Mouse (Mus musculus) cerebellum, postnatal 10 days (tissue): ENCODE data around the gene Dlgap1.

ENCODE experiments used
- DNase-seq, 2 experiments: peaks; one replicate each; pipeline ENCODE4 v3.0.0; 2021; ENCODE audit warnings: mixed read lengths in 2 of 2

Dlgap1 gene

DNA sequence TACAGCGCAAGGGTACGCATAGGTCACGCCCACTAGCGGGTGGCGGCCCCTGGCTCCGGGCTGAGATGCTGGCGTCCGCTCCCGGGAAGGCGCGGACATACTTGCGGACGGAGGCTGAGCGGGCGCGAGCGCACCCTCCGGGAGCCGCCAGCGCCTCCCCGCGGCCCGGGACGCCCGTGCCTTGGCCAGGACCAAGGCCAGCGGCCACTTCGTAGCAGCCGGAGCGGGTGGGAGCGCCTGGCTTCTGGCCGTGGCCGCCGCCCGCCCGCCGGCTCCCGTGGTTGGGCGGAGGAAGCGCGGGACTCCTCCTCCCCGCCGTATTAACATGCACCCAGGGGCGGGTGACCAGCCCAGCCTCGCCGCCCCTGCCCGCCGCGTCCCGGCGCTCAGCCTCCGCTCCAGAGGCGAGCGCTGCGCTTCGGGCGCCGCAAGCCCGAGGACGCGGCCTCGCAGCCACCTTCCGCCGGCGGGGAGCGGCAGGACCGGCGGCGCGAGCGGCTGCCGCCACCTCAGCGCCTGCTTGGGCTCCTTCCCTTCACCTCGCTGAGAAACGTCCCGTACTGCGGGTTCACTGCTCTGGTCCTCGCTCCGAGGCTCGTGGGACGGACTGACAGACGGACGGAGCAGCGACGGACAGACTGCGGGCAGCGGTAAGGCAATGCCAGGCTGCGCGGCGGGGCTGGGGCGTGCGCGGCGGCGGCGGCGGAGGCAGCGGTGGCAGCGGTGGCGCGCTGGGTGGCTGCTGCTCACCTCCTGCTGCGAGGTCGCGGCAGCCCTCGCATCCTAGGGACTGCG is at the start of gene Dlgap1:
Gene Dlgap1 (plus strand): TSS at position 53 of the 795 bp plus-strand sequence.
- peak; percentile 88 to 91 for DNase-seq

DNA sequence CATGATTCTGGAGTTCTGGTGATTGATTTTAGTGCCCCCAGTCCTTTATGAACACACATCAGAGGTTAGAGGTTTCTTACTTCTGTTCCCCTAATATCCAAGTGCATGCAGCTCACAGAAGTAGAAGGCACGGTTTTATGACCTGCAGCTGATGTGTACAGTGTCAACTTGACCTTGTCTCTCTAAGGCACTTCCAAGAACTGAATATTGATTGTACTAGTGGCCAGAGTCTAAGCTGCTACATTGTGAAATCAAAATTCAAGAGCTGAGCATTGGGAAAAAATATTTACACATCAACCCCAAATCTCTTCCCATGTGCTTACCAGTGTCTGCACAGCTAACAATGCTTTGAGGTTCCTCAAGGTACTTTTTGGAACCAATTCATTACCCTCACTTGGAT is 13.9 kb upstream of the Dlgap1 start:
- DNase-seq, result no peak

DNA sequence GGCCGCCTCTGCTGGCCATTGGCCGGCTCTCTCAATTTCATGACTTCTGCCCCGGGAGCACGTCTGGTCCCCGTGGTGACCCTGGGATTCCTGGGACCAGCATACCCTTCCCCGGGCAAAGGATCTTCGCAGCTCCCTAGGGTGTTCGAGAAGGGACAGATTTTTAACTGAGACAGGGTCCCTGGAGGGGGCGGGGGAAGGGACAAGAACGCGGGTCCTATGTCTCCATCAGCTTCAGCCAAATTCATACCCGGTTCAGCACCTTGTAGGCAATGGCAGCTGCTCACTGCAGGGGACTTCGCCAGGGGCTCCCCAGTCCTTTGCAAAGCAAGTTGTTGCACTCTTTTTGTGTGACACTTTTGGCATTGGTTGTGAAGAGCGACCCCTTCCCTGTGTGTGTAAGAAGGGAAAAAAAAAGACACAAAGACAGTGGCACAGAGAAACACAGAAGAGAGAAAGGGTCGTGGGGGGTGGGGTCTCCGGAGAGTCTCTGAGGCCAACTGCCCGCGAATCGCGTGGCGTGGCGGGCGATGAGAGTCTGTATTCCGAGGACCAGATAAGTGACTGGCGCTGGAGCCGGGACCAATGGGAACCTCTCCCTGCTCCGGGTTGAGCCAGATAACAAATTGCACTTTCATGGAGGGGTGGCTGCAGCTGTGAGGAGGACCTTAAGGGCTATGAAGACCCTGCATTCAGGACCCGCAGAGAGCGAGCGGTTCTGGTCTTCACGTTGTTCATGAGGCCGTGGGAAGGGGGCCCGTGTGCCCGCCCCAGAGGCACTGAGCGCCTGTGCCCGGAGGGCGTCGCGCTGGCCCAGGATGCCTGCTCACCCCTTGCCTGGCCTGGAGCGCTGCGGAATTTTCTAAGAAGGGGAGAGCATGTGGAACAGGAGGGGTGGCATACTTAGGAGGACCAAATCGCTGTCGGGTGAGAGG is 1.2 kb downstream of the Dlgap1 start:
- peak; percentile 73 to 76 for DNase-seq

DNA sequence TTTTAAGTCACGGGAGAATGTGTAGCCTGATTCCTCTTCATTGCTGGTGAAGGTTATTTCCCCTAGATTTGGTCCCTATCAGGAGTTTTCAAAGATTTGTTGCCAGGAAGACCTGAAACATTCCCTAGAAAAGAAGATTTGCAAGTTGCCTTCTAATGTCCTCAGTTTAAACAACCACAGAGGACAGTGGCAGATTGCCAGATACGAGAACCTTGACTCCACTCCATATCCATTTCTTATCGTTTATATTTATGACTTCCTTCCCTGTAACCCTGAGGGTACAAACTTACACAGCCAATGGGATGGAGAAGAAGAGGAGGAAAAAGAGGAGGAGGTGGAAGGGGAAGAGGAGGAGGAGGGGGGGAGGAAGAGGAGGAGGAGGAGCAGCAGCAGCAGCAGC is 4.2 kb downstream of the Dlgap1 start:
- no peak for DNase-seq

- peak; percentile 28 to 31 for DNase-seq
Observed at GRCm38 (mm10) chr17:69973991-69974390, 5.1 kb downstream of the Dlgap1 start.

GRCm38 (mm10) chr17:69982236-69982923 is 13.5 kb downstream of the Dlgap1 start:
- peak in 1 of 2 experiments; percentile 17 for DNase-seq

GRCm38 (mm10) chr17:69996406-69996805 is 27.5 kb downstream of the Dlgap1 start:
- DNase-seq, result no peak

DNA sequence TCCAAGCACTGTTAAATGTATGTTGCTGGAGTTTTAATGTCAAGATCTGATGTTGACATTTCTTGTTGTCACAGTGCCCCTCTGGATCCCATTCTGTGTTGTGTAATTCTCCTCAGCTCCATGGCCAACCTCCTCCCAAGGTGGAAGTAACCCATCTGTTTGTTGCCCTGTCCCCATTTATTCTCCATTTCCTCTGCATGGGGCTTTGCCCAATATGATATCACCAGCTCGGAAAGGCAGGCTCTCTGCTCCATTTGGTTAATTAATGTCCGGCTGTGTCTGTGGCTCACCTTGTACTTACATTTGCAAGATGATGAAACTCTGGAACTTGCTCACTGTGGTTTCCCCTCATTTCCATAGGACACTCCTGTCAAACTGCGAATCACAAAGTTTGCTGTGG is 33.2 kb downstream of the Dlgap1 start:
- peak; percentile 15 to 19 for DNase-seq

GRCm38 (mm10) chr17:70004628-70005027 is 35.8 kb downstream of the Dlgap1 start:
- no peak for DNase-seq

DNA sequence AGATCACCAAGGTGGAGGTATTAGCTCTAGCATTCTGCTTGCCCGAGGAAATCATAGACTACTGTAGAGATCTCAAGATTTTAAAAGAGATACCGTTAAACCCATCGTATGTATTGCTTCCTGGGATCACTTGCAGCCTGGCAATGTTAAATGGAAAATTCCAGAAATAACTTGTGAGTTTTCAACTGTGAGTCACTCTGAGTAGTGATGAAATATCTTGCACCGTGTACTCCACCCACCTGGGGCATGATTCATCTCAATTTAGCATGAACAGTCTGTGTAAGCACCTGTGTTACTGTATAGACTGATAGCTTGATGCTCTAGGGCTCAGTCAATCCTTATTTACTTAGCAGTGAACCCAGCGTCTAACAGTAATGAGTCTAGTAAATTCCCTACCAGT is 38.7 kb downstream of the Dlgap1 start:
- no peak for DNase-seq

GRCm38 (mm10) chr17:70016511-70016910 is 47.6 kb downstream of the Dlgap1 start:
- DNase-seq, result peak; percentile 32 to 51

- DNase-seq, result no peak
Observed at GRCm38 (mm10) chr17:70020376-70020775, 51.5 kb downstream of the Dlgap1 start.

GRCm38 (mm10) chr17:70022618-70023017 is 53.7 kb downstream of the Dlgap1 start:
- peak; percentile 20 to 21 for DNase-seq

DNA sequence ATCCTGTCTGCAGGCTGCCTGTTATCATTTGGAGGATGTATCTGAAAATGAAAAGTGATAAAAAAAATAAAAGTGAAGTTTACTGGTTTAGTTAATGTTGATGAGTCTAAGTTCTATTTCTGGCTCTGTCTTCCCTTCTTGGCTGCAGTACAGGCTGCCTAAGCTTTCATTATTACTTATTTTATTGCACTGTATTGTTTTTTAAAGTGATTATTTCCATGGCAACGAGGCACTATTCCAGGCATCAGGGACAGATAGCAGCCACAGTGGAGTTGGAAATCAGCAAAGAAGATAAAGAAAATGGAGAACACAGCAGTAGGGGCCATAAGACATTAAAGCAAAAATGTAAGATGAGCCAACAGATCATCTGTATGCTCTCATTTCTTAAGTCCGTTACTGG is 66.0 kb downstream of the Dlgap1 start:
- DNase-seq, result no peak

- DNase-seq, result no peak
Observed at GRCm38 (mm10) chr17:70040751-70041430, 72.0 kb downstream of the Dlgap1 start.

GRCm38 (mm10) chr17:70068281-70068680 is 99.4 kb downstream of the Dlgap1 start:
- no peak for DNase-seq

- peak; percentile 93 for DNase-seq
Observed at GRCm38 (mm10) chr17:70072066-70072465, 103.2 kb downstream of the Dlgap1 start.

- DNase-seq, result no peak
Observed at GRCm38 (mm10) chr17:70088220-70088619, 119.3 kb downstream of the Dlgap1 start.

GRCm38 (mm10) chr17:70090737-70091136 is 121.9 kb downstream of the Dlgap1 start:
- no peak for DNase-seq

GRCm38 (mm10) chr17:70129151-70129550 is 160.3 kb downstream of the Dlgap1 start:
- peak; percentile 87 to 91 for DNase-seq

- DNase-seq, result no peak
Observed at GRCm38 (mm10) chr17:70169831-70170230, 201.0 kb downstream of the Dlgap1 start.

GRCm38 (mm10) chr17:70172500-70173036 is 203.7 kb downstream of the Dlgap1 start:
- DNase-seq, result no peak
